Mouse (Mus musculus): Measurements from ENCODE around the gene Hist1h3g. TPM values are rescaled to one million over a fixed set of nuclear protein-coding genes. Genes with fewer than 3 reads are reported as not detected.

The Hist1h3g gene
- polyA plus RNA-seq, 1 experiment = 23.2 TPM

GRCm38 (mm10) chr13:23582219-23583056 lies 47.2 kb downstream of the Hist1h3g start:
- no peak for TF ChIP-seq GATA1 (IDR thresholded peaks at IDR 0.05; ENCODE audit: low read length)

DNA sequence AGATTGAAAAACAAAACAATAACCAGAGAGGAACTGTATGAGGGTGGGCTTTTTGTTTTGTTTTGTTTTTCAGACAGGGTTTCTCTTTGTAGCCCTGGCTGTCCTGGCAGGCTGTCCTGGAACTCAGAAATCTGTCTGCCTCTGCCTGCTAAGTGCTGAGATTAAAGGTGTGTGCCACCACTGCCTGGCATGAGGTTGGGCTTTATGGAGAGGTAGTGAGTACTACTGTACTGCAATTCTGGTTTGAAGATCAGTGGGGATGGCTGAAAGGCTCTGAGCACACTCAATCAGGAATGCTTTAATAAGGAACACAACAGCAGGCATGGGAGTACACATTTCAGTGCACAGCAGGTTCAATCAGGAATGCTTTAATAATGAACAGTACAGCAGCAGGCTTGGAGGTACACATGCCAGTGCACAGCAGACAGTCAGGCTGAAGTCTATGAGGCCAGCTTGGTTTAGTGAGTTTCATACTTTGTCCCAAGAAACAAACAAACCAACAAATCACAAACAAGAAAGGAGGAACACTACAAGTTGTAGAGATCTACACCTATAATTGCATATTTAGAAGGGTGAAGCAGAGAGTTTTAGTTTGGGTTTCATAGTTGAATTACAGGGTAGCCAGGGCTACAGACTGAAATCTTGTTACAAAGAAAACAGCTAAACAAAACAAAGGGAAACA lies 48.3 kb downstream of the Hist1h3g start:
- TF ChIP-seq GATA1 (IDR thresholded peaks at IDR 0.05; ENCODE audit: low read length) = no peak

GRCm38 (mm10) chr13:23584331-23584730 lies 49.1 kb downstream of the Hist1h3g start:
- TF ChIP-seq GATA1 (IDR thresholded peaks at IDR 0.05; ENCODE audit: low read length) = no peak

DNA sequence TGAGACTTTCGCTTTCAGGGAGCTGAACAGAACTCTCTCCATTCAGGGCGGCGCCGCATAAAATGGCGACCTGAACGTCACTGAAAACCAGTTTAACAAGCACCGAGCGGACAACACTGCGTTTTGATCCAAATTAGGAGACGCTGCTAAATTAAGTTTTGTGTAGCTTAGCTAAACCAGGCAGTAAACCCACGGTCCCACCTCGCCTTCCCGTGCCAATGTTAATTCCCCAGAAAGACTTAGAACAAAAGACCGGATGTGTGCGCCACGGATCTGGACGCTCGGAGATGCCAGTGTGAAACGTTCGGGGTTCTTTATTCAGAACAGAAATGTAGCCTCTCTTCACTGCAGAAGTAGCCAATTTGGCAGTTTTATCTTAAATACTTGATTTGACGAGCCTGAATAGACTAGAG lies 49.8 kb downstream of the Hist1h3g start:
- no peak for TF ChIP-seq GATA1 (IDR thresholded peaks at IDR 0.05; ENCODE audit: low read length)

Other genes with a start within 250 kb of the Hist1h3g start
- 0.73 and 0.85 TPM in 2 replicates for gene Zfp322a, start 166.2 kb upstream of the Hist1h3g start, polyA plus RNA-seq (2012)
- gene Abt1, start 111.6 kb upstream of the Hist1h3g start, polyA plus RNA-seq (2012) = 9.3 and 9.8 TPM in 2 replicates
- 2.4 and 4.2 TPM in 2 replicates for gene Btn1a1, start 69.5 kb upstream of the Hist1h3g start, polyA plus RNA-seq (2012)
- gene Btn2a2, start 46.6 kb upstream of the Hist1h3g start, polyA plus RNA-seq (2012) = not detected in 2 replicates
- gene Hist1h4h, start 4.4 kb upstream of the Hist1h3g start, polyA plus RNA-seq (2012) = 18.1 and 20.2 TPM in 2 replicates
- gene Hist1h2af, start 1.5 kb upstream of the Hist1h3g start, polyA plus RNA-seq (2012) = 2,691 and 3,312 TPM in 2 replicates
- 1.7 and 2.5 TPM in 2 replicates for gene Hist1h2bh, start 8.0 kb downstream of the Hist1h3g start, polyA plus RNA-seq (2012)
- 5.7 and 6.3 TPM in 2 replicates for gene Hist1h3f, start 8.6 kb downstream of the Hist1h3g start, polyA plus RNA-seq (2012)
- 18.7 and 20.6 TPM in 2 replicates for gene Hist1h4f, start 16.2 kb downstream of the Hist1h3g start, polyA plus RNA-seq (2012)
- gene Hist1h1d, start 17.8 kb downstream of the Hist1h3g start, polyA plus RNA-seq (2012) = 0.81 and 0.89 TPM in 2 replicates
- gene Hist1h3e, start 26.9 kb downstream of the Hist1h3g start, polyA plus RNA-seq (2012) = 11.7 and 13.1 TPM in 2 replicates
- gene Hist1h2ae, start 35.8 kb downstream of the Hist1h3g start, polyA plus RNA-seq (2012) = 18.2 and 26.0 TPM in 2 replicates
- gene Hist1h2bg, start 36.0 kb downstream of the Hist1h3g start, polyA plus RNA-seq (2012) = 21.9 and 32.9 TPM in 2 replicates
- 8.5 and 12.9 TPM in 2 replicates for gene Hist1h2bf, start 38.8 kb downstream of the Hist1h3g start, polyA plus RNA-seq (2012)
- gene Hist1h2ad, start 39.0 kb downstream of the Hist1h3g start, polyA plus RNA-seq (2012) = 1.8 and 6.5 TPM in 2 replicates
- 3.8 and 4.0 TPM in 2 replicates for gene Hist1h3d, start 40.3 kb downstream of the Hist1h3g start, polyA plus RNA-seq (2012)
- 22.9 and 29.6 TPM in 2 replicates for gene Hist1h4d, start 46.2 kb downstream of the Hist1h3g start, polyA plus RNA-seq (2012)
- 0.92 and 1.2 TPM in 2 replicates for gene Hist1h2be, start 85.7 kb downstream of the Hist1h3g start, polyA plus RNA-seq (2012)
- gene Hist1h1e, start 87.1 kb downstream of the Hist1h3g start, polyA plus RNA-seq (2012) = 5.9 and 7.2 TPM in 2 replicates
- gene Hist1h2ac, start 148.5 kb downstream of the Hist1h3g start, polyA plus RNA-seq (2012) = 1.0 and 2.0 TPM in 2 replicates
- gene Hist1h2bc, start 148.8 kb downstream of the Hist1h3g start, polyA plus RNA-seq (2012) = 16.7 and 25.9 TPM in 2 replicates
- gene Hist1h1t, start 160.4 kb downstream of the Hist1h3g start, polyA plus RNA-seq (2012) = not detected in 2 replicates
- gene Hist1h4c, start 163.0 kb downstream of the Hist1h3g start, polyA plus RNA-seq (2012) = 4.1 and 4.5 TPM in 2 replicates
- not detected in 2 replicates for gene Hfe, start 175.4 kb downstream of the Hist1h3g start, polyA plus RNA-seq (2012)
- 32.4 and 36.9 TPM in 2 replicates for gene Hist1h1c, start 203.4 kb downstream of the Hist1h3g start, polyA plus RNA-seq (2012)
- 12.2 and 13.4 TPM in 2 replicates for gene Hist1h3c, start 210.2 kb downstream of the Hist1h3g start, polyA plus RNA-seq (2012)
- gene Hist1h2bb, start 211.3 kb downstream of the Hist1h3g start, polyA plus RNA-seq (2012) = 6.6 and 10.7 TPM in 2 replicates
- 30.3 and 45.7 TPM in 2 replicates for gene Hist1h2ab, start 215.7 kb downstream of the Hist1h3g start, polyA plus RNA-seq (2012)
- 11.4 and 12.4 TPM in 2 replicates for gene Hist1h3b, start 216.8 kb downstream of the Hist1h3g start, polyA plus RNA-seq (2012)
- 9.0 and 10.6 TPM in 2 replicates for gene Hist1h4b, start 221.6 kb downstream of the Hist1h3g start, polyA plus RNA-seq (2012)
- gene Hist1h4a, start 225.8 kb downstream of the Hist1h3g start, polyA plus RNA-seq (2012) = 31.9 and 40.7 TPM in 2 replicates
- gene Hist1h3a, start 227.0 kb downstream of the Hist1h3g start, polyA plus RNA-seq (2012) = 3.9 and 6.7 TPM in 2 replicates
- 0.33 and 1.8 TPM in 2 replicates for gene Hist1h1a, start 228.2 kb downstream of the Hist1h3g start, polyA plus RNA-seq (2012)
- gene Trim38, start 234.5 kb downstream of the Hist1h3g start, polyA plus RNA-seq (2012) = not detected in 2 replicates

Measured in G1E-ER4 (cell line).